Mouse (Mus musculus) neural tube, embryonic 10.5 days (tissue): ENCODE measurements around the gene Rps7.

Experiments used
- DNase-seq: peaks from one replicate; pipeline ENCODE4 v3.0.0-alpha.2; 2017; ENCODE audit warnings: low spot score; ENCODE audit errors: extremely low spot score

Rps7 gene

DNA sequence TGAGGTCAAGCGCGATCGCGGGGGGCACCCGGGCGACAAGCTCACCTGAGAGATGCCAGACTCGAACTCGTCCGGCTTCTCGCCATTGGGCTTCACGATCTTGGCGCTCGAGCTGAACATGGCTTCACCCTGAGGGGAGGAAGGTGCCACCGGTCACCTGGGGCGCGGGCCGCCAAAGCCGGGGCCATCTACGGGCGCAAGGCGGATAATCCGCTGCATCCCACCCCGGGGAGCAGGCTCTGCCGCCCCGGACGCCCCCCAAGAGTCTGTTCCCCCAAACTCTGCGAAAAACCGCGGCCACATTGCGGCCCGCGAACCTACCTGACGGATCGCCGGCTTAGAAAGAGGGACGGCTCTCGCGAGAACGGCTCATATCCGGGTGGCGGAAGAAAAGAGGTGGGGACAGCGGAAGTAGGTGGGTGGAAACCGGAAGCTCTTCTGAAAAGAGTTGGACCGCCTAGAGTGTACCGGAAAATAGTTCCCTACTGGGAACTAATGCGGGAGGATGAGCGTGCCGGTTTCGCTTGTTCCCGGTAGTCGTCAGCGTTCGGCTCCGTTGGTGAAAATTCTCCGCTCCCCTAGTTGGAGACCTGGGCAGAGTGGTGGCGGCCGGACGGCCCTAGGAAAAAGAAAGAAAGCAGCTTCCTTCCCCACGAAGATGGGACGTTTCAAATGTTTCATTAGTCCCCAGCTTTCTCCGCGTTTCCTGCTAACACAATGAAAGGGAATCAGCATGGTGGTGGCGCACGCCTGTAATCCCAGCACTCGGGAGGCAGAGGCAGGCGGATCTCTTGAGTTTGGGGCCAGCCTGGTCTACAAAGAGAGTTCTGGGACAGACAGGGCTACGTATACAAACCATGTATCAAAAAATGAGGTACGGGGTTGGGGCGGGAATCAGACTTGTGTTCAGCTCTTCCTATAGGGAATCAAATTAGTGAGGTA, at the start of gene Rps7:
Gene Rps7, minus strand, starts transcription at position 419 of the 942 bp plus-strand sequence.
- DNase-seq = peak; percentile 93

DNA sequence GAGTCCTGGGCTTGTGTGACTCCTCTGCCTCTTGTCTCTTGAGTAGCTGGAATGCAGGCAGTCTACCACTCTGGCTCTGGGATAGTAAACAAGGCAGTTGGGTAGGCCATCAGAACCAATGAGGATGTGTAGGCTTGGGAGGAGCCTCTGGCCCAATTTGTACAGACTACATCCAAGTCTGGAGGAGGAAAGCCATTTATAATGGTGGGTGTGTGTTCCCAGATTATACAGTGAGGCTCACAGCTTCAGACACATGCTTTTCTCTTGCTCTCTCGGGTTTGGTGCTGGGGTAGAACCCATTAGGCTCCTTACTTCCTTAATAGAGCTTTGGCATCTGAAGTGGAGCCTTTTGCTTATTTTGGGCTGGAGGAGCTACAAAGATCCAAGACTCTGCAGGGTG, 48.9 kb upstream of the Rps7 start:
- no peak for DNase-seq

GRCm38 (mm10) chr12:28675925-28676209, 40.1 kb upstream of the Rps7 start:
- peak; percentile 22 for DNase-seq

DNA sequence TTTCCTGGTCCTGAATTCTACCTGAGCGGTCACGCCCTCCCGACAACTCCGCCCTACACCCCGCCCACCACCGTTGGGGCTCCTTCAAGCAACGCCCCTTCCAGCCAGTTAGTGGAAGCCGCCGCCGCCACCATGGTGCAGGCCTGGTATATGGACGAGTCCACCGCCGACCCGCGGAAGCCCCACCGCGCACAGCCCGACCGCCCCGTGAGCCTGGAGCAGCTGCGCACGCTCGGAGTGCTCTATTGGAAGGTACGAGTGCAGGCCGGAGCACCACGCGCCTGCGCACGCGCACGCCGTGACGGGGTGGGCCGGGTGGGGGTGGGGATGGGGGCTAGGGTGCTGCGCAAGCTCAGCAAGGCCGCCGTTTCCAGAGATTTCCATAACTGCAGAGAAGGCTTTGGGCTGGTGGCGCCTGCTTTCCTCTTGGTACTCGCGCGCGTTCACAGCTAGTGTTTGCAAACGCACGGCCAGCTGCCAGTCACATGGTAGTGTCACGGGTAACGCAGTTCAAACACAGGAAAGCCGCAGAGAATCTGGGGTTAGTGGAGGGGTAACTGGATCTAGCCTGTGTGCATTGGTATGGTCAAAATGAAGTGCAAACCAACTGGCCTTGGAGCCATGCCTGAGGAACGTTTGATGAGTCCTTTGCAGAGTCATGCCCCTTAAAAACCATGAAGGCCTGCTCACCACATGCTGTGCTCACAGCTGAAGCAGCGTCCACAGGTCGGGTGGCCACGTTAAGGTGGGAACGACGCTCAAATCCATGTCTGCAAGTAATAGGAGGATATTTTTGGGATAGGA, 39.6 kb upstream of the Rps7 start, which contains the start of gene Adi1:
Gene Adi1, plus strand, starts transcription at position 111 of the 804 bp plus-strand sequence.
- peak; percentile 90 for DNase-seq

- DNase-seq = no peak
Observed at GRCm38 (mm10) chr12:28674038-28674720, 38.4 kb upstream of the Rps7 start.

- DNase-seq = no peak
Observed at GRCm38 (mm10) chr12:28667287-28667686, 31.5 kb upstream of the Rps7 start.

DNA sequence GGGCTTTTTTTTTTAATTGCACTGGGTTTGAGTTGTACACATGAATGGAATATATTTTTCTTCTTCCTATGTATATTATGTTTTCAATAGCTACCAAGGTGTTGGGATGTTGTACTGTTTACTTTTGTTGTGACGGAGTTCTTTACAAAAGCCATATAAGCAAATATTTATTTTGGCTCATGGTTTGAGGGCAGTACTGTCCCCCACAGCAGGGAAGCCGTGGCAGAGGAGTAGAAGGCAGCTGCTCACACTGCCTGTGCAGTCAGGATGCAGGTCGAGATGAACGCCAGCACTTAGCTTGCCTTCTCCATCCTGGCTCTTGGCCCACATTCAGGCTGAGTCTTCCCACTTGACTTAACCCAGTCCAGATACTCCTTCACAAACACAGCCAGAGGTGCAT, 31.0 kb upstream of the Rps7 start:
- DNase-seq = no peak

GRCm38 (mm10) chr12:28662628-28663027, 26.9 kb upstream of the Rps7 start:
- DNase-seq = no peak

DNA sequence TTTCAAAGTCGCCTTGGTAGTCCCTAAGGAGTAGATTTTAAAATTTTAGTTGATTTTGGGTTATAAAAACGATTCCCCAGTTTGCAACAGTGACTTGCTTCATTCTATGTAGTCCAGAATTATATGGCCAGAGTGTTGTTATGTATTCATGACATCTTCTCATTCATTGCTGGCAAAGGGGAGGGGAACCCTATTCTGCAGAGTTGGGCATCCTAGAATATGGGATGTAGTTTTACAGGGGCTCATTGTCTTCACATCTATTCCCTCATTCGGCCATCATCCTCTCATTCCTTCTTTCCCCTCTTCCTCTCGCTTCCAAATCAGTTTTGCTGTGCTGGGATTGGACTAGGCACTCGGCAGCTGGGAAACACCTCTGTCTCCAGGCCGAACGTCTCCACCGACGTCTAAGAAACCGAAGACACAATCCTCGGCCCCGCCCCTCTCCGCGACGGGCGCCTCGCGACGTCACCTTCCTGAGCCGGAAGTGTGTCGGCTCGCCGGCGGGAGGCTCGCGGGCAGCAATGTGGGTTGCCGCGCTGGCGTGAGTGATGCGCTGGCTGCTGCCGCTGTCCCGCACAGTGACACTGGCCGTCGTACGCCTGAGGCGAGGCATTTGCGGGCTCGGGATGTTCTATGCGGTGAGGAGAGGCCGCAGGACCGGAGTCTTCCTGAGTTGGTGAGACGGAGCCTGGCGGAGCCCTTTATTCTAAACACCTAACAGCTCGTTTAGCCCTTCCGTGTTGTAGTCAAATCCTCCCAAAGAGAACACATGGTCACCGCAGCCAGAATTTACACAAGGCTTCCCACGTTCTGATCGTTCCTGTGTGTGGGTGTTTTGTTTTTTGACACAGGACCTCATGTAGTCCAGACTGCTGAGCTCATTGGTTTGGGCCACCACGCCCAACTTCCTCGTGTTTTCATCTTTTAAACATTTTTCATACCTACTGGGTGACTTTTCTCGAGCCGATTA, 13.7 kb upstream of the Rps7 start, which contains the start of gene Rnaseh1:
Gene Rnaseh1, plus strand, starts transcription at position 462 of the 970 bp plus-strand sequence.
- peak; percentile 88 for DNase-seq

GRCm38 (mm10) chr12:28638778-28639177, 3.0 kb upstream of the Rps7 start:
- no peak for DNase-seq

GRCm38 (mm10) chr12:28636543-28636942, 790 bp upstream of the Rps7 start:
- no peak for DNase-seq

- DNase-seq = no peak
Observed at GRCm38 (mm10) chr12:28635058-28635534, 657 bp downstream of the Rps7 start.

GRCm38 (mm10) chr12:28628436-28628835, 7.3 kb downstream of the Rps7 start:
- no peak for DNase-seq

DNA sequence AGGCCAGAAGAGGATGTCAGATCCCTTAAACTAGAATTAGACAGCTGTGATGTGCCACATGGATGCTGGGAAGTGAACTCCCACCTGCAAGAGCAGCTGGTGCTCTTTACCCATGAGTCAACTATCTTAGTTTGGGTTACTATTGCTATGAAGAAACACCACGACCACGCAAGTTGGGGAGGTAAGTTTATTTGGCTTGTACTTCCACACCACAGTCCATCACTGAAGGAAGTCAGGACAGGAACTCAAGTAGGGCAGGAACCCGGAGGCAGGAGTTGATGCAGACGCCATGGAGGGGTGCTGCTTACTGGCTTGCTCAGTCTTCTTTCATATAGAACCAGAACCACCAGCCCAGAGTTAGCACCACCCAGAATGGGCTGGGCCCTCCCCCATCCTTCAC, 8.7 kb downstream of the Rps7 start:
- no peak for DNase-seq

- DNase-seq = no peak
Observed at GRCm38 (mm10) chr12:28625407-28625806, 10.3 kb downstream of the Rps7 start.

- no peak for DNase-seq
Observed at GRCm38 (mm10) chr12:28624251-28624650, 11.5 kb downstream of the Rps7 start.

DNA sequence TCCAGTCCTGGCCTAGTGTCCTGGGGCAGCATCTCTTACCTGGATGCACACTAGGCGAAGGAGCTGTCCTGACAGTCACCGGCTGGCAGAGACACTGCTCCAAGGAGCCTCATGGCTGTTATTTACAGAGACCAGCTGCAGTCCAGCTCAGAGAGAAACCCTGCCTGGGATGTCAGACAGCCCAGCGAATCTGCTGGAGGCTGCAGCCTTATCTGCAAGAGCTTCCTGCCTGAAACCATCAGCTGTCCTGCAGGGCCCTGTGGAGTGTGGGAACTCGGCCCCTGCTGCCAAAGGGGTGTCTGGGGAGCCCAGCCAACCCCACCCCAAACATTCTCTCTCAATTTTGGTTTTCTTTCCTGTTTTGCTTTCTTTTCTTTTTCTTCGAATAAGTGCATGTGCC, 12.6 kb downstream of the Rps7 start, which contains the start of gene Colec11:
Gene Colec11, minus strand, starts transcription at position 183 of the 400 bp plus-strand sequence.
- DNase-seq = no peak

DNA sequence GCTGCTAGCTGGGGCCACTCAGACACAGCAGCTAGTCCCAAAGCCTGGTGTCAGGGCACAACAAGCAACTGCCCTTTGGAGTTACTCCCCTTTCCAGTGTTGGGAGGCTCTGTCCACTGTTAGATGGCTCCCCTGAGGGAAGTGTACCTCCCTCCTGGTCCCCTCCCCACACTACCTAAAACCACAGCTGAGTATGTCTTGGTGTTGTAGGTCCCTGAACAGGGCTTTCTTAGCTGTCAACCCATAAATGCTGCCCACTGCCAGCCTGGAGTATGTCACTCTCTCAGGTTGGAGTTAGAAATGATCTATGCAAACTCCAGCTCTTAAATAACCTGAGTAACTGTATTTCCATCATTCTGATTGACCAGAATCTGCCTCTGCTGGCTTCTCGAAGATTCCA, 13.1 kb downstream of the Rps7 start:
- no peak for DNase-seq

- no peak for DNase-seq
Observed at GRCm38 (mm10) chr12:28622167-28622532, 13.6 kb downstream of the Rps7 start.

- DNase-seq = no peak
Observed at GRCm38 (mm10) chr12:28621451-28622166, 14.1 kb downstream of the Rps7 start.
